Mouse (Mus musculus): ENCODE measurements around the gene Kank1.

DNA sequence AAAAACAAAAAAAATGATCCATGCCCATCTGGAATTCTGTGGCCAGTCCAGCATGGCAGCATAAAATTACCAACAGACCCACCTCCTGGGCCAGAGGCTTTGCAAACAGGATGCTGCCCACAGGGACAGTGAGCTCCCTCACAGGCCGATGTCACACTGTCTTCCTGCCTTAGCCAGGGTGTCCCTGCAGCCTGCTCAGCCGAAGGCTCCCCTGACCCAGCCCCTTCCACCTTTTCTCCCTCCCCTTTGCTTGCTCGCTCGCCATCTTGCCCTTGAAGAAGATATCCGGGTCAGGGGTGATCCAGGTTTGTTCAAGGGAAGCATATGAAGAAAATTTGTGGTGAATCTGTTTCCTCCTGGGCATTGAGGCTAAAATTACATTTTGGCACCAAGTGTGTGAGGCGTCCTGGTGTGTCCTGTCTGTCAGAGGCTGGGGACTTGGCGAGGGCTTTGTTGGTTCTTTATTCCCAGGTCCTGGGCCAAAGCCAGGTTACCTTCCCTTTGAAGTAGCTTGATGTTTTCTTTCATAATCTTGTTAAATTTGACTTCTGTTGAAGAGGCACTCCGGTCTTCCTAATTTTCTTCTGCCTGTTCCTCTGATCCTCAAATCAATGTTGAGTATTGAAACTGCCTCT, 121.8 kb downstream of the Kank1 start:
- TF ChIP-seq POLR2A (IDR thresholded peaks at IDR 0.05; ENCODE audit: low read depth, low read length) (no peak), CTCF (IDR thresholded peaks at IDR 0.05; ENCODE audit: borderline replicate concordance, insufficient read depth, low read length) (no peak)

All from embryonic fibroblast, embryonic 13.5 days (primary cell).